Mouse (Mus musculus) kidney, adult 2 months (tissue): ENCODE data around the gene Gkap1. TPM values are rescaled to one million over a fixed set of nuclear protein-coding genes. Genes with fewer than 3 reads are reported as not detected.

Experiments
- DNase-seq: peaks from one replicate; pipeline ENCODE4 v3.0.0; 2021
- H3K27ac ChIP-seq: fragments of 200-500 bp; 2 replicates; pipeline ENCODE4 v1.5.1; 2012; ENCODE audit warnings: low read depth, low read length, control low read depth, inconsistent platforms; ENCODE audit not compliant: insufficient read depth
- H3K27me3 ChIP-seq: fragments of 200-500 bp; replicated peaks from 2 replicates; pipeline ENCODE4 v1.6.1; 2012; ENCODE audit warnings: mild to moderate bottlenecking, moderate library complexity, low read length, inconsistent platforms; ENCODE audit not compliant: control insufficient read depth, insufficient read depth
- H3K36me3 ChIP-seq: fragments of 200-500 bp; 2 replicates; pipeline ENCODE4 v1.6.1; 2012; ENCODE audit warnings: mild to moderate bottlenecking, moderate library complexity, low read length, inconsistent platforms; ENCODE audit not compliant: control insufficient read depth, insufficient read depth
- H3K4me1 ChIP-seq: fragments of 200-500 bp; 2 replicates; pipeline ENCODE4 v1.6.1; 2011; ENCODE audit warnings: low read length; ENCODE audit not compliant: control insufficient read depth, insufficient read depth
- H3K4me3 ChIP-seq: fragments of 200-500 bp; 2 replicates; pipeline ENCODE4 v1.5.1; 2011; ENCODE audit warnings: mild to moderate bottlenecking, low read depth, low read length, control low read depth; ENCODE audit not compliant: insufficient read depth
- CTCF ChIP-seq: fragments of 200-500 bp; conservative IDR thresholded peaks from 2 replicates; pipeline ENCODE4 v1.5.1; 2011; ENCODE audit warnings: low read depth, mild to moderate bottlenecking, control low read depth, low read length, moderate library complexity, mixed read lengths; ENCODE audit not compliant: insufficient read depth, insufficient read length
- POLR2A ChIP-seq: fragments of 200-500 bp; IDR thresholded peaks from one replicate; pipeline ENCODE4 v1.6.1; 2011; ENCODE audit warnings: low read depth, low read length, control low read depth
- WGBS: fragments of 180-500 bp; shearing (Covaris S2); methylation state at CpG from one replicate; pipeline ENCODE4 v1.1.7; 2018; 5-methylcytosine and 5-hydroxymethylcytosine counted together
- polyA plus RNA-seq: library from polyadenylated mRNA; depleted of rRNA; stranded (reverse); fragments of >200 nt; gene quantifications from 2 replicates; pipeline ENCODE4 v1.2.3, GENCODE M21; 2012

Gkap1 gene
- polyA plus RNA-seq, 1 experiment = 11.9 TPM

DNA sequence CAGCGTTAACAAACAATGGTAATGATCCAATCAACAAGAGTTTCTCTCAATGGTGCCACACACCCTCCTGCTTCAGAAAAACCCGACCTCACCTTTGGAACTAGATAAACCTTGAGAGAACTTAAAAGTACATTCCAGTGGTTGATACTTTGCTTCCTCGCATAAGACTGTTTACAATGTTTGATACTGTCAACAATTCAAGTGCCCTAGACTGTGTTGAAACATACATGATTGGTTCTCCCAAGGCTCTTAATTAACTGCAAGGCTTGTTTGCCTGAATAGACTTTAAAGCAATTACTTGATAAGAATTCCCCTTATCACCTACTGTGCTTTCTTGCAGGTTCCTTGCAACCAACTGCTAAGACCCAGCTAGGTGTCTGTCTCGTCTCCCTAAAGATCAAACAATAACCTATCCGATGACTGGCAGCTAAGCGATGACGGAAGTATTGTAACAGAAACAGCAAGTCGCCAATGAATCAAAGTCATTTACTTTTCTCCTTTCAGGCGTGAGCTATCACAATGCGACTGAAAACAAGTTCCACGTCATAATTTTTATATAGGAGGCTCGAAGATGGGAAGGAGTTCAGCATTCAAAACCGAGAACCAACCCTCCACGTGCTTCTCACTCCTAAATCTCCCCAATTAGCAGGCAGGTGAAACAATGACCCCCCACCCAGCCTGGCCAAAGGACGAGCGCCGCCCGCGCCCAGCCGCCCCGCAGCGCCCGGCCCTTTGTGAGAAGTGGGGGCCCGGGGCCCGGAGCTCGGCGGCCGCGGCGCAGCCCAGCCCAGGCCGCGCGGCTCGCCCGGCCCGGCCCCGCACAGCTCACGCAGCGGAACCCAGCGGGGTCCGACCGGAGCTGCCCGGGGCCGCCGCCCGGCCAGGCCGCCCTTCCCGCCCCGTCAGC, 60.9 kb downstream of the Gkap1 start:
- Histone ChIP-seq H3K4me3 (peak overlapping the region; percentile 83), H3K36me3 (no peaks in the 10 kb centered on the region), H3K4me1 (peaks cover 18% of the 10 kb centered on the region), H3K27ac (peak overlapping the region; percentile 90), H3K27me3 (no peaks in the 10 kb centered on the region)
- WGBS = 4% methylated on average over 49 of the region's 49 CpGs
- TF ChIP-seq POLR2A (no peak), CTCF (no peak)
- peak; percentile 21 for DNase-seq

DNA sequence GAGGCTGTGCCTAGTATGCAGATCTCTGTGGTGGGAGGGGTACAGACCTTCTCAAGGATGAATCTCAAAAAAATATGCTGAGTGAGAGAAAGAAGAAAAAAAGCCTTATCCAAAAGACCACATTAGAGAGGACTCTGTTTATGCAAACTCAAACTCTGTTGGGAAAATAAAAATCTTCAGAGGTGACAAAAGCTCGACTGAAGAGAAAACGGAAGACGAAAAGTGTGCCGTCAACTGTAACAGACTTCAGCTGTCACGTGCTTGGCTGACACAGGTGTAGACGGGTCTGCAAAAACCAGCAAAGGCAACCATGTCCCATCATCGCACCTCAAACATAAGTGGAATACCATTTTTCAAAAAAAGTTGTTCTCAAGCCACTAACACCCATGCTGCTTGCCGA, 61.7 kb downstream of the Gkap1 start:
- TF ChIP-seq CTCF (no peak), POLR2A (no peak)
- peak; percentile 36 for DNase-seq
- Histone ChIP-seq H3K36me3 (no peaks in the 10 kb centered on the region), H3K27me3 (no peaks in the 10 kb centered on the region), H3K4me3 (no peak overlapping the region), H3K4me1 (peaks cover 22% of the 10 kb centered on the region), H3K27ac (no peak overlapping the region)
- 33% methylated on average over 8 of the region's 8 CpGs for WGBS

- 59% methylated on average over 2 of the region's 2 CpGs for WGBS
- TF ChIP-seq CTCF = no peak
Measured at GRCm38 (mm10) chr13:58212530-58212929, 63.0 kb downstream of the Gkap1 start.

GRCm38 (mm10) chr13:58210441-58210840, 65.1 kb downstream of the Gkap1 start:
- H3K27ac ChIP-seq = no peak overlapping the region
- no peak for DNase-seq
- TF ChIP-seq POLR2A (no peak), CTCF (no peak)
- no peaks in the 10 kb centered on the region for H3K27me3 ChIP-seq
- peaks cover 29% of the 10 kb centered on the region for H3K4me1 ChIP-seq
- H3K4me3 ChIP-seq = no peak overlapping the region
- no peaks in the 10 kb centered on the region for H3K36me3 ChIP-seq
- WGBS = 48% methylated on average over 5 of the region's 5 CpGs

More at GRCm38 (mm10) chr13:58212530-58212929, 63.0 kb downstream of the Gkap1 start:
- H3K27me3 ChIP-seq = no peaks in the 10 kb centered on the region
- H3K27ac ChIP-seq = no peak overlapping the region
- no peak overlapping the region for H3K4me3 ChIP-seq
- no peak for DNase-seq
- no peaks in the 10 kb centered on the region for H3K36me3 ChIP-seq
- peaks cover 22% of the 10 kb centered on the region for H3K4me1 ChIP-seq

DNA sequence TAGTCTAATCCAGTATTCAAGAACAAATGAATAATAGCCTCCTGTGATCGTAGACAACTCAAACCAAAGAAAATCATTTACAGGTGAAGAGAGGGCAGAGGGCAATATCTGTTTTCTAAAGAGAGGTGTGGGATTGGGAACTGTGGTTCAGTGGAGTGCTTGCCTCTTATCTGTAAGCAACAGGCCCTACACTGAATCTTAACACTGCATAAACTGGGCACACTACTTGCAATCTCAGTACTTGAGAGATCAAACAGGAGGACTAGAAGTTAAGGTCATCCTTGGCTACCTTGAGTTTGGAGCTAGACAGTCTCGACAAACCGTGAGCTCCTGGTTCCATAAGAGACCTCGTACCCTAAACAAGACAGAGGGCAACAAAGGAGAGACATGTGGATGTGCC, 69.4 kb downstream of the Gkap1 start:
- Histone ChIP-seq H3K36me3 (no peaks in the 10 kb centered on the region), H3K4me3 (no peak overlapping the region), H3K27ac (no peak overlapping the region), H3K4me1 (peaks cover 18% of the 10 kb centered on the region; the same call in 1 of the 2 replicates), H3K27me3 (no peaks in the 10 kb centered on the region)
- 78% methylated on average over 4 of the region's 4 CpGs for WGBS
- TF ChIP-seq CTCF = no peak
- TF ChIP-seq POLR2A = no peak
- no peak for DNase-seq

- H3K4me3 ChIP-seq = no peak overlapping the region
- no peak for DNase-seq
- no peaks in the 10 kb centered on the region for H3K27me3 ChIP-seq
- peaks cover 18% of the 10 kb centered on the region; the same call in 1 of the 2 replicates for H3K4me1 ChIP-seq
- no peak for TF ChIP-seq CTCF
- no peak for TF ChIP-seq POLR2A
- no peaks in the 10 kb centered on the region for H3K36me3 ChIP-seq
- no peak overlapping the region for H3K27ac ChIP-seq
- 53% methylated on average over 4 of the region's 4 CpGs for WGBS
Measured at GRCm38 (mm10) chr13:58204986-58205385, 70.5 kb downstream of the Gkap1 start.

DNA sequence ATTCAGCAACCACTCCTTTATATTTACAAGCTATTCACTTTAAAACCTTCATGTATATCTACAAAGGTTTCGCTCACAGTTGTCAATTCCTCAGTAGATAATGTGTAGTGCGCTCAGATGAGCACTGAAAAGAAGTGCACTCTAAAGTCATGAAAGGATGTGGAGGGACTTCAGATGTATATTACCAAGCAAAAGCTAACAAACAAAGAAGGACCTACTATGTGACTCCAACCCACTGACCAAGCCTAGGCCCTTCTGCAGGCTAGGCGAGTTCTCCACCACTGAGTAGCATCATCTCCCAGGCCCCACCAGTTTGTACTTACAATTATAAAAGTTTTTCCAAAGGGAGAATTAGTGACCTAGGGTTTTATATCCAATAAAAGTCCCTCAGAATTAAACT, 71.3 kb downstream of the Gkap1 start:
- no peak for DNase-seq
- H3K27me3 ChIP-seq = no peaks in the 10 kb centered on the region
- no peak overlapping the region for H3K27ac ChIP-seq
- WGBS = over 99% methylated on average over 3 of the region's 3 CpGs
- H3K36me3 ChIP-seq = no peaks in the 10 kb centered on the region
- TF ChIP-seq CTCF = no peak
- TF ChIP-seq POLR2A = no peak
- peaks cover 11% of the 10 kb centered on the region; the same call in 1 of the 2 replicates for H3K4me1 ChIP-seq
- H3K4me3 ChIP-seq = no peak overlapping the region
